Mouse (Mus musculus) forebrain, embryonic 16.5 days (tissue): ENCODE measurements around the gene Padi3. TPM values are rescaled to one million over a fixed set of nuclear protein-coding genes. Genes with fewer than 3 reads are reported as not detected.

Experiments used
- ATAC-seq: fragments of 200-750 bp; cut with Nextera tagmentation; 2 replicates; pipeline ENCODE4 v1.8.0; 2017; ENCODE audit warnings: mild to moderate bottlenecking, moderate library complexity
- H3K27ac ChIP-seq: fragments of 300-500 bp; sonication (generic); 2 replicates; pipeline ENCODE4 v1.5.1; 2014; ENCODE audit warnings: low read length, control low read depth
- H3K27me3 ChIP-seq: fragments of 300-500 bp; sonication (generic); replicated peaks from 2 replicates; pipeline ENCODE4 v1.6.1; 2014; ENCODE audit warnings: low read length; ENCODE audit not compliant: control insufficient read depth, insufficient read depth
- H3K36me3 ChIP-seq: fragments of 300-500 bp; sonication (generic); 2 replicates; pipeline ENCODE4 v1.6.1; 2014; ENCODE audit not compliant: control insufficient read depth, insufficient read depth
- H3K4me1 ChIP-seq: fragments of 300-500 bp; sonication (generic); replicated peaks from 2 replicates; pipeline ENCODE4 v1.6.1; 2014; ENCODE audit warnings: low read length; ENCODE audit not compliant: control insufficient read depth, insufficient read depth
- H3K4me2 ChIP-seq: fragments of 300-500 bp; sonication (generic); 2 replicates; pipeline ENCODE4 v1.6.1; 2014; ENCODE audit warnings: mild to moderate bottlenecking, low read length, control low read depth
- H3K4me3 ChIP-seq: fragments of 300-500 bp; sonication (generic); replicated peaks from 2 replicates; pipeline ENCODE4 v1.5.1; 2014; ENCODE audit warnings: mild to moderate bottlenecking, low read length, control low read depth
- H3K9ac ChIP-seq: fragments of 300-500 bp; sonication (generic); replicated peaks from 2 replicates; pipeline ENCODE4 v1.6.1; 2014; ENCODE audit warnings: low read depth, low read length, control low read depth
- H3K9me3 ChIP-seq: fragments of 300-500 bp; sonication (generic); 2 replicates; pipeline ENCODE4 v1.6.1; 2016; ENCODE audit warnings: low read length; ENCODE audit not compliant: control insufficient read depth
- WGBS: fragments of 180-500 bp; shearing (Covaris S2); extraction: QIAGEN DNeasy Blood & Tissue Kit; methylation state at CpG from one replicate; pipeline ENCODE4 v1.1.7; 2014; 5-methylcytosine and 5-hydroxymethylcytosine counted together
- polyA plus RNA-seq: library from polyadenylated mRNA; unstranded; fragments of >200 nt; fragmentation: Nextera tagmentation; extraction: Ambion mirVana; gene quantifications from 2 replicates; pipeline ENCODE4 v1.2.1, GENCODE M21; 2015

The Padi3 gene
- polyA plus RNA-seq, 1 experiment from 2014 or later, result not detected

DNA sequence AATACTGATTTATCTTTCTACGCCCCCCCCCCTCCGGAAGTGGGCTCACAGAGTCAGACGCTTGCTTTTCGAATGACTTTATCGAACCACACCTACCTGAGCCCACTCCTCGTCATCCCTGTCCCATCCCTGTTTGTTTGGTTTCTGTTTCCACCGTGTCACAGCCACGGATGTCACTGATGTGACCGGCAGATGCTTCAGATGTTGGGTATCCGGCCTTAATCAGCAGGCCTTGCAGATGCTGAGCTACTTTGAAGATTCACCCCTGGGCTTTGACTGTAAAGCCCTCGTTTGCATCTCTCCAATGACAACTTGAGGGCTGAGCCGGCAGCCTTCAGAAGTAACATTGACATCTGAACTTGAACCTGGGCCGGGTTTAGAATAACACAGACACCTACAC lies 33.8 kb downstream of the Padi3 start:
- no peaks in the 10 kb centered on the region for H3K4me1 ChIP-seq
- no peak overlapping the region for H3K4me3 ChIP-seq
- H3K36me3 ChIP-seq, result no peaks in the 10 kb centered on the region
- 81% methylated on average over 13 of the region's 13 CpGs for WGBS
- H3K9ac ChIP-seq, result no peak overlapping the region
- no peak for ATAC-seq
- H3K9me3 ChIP-seq, result no peaks in the 10 kb centered on the region
- no peak overlapping the region for H3K4me2 ChIP-seq
- H3K27me3 ChIP-seq, result no peaks in the 10 kb centered on the region
- H3K27ac ChIP-seq, result no peak overlapping the region

- Histone ChIP-seq H3K27me3 (no peaks in the 10 kb centered on the region), H3K9ac (no peak overlapping the region), H3K4me3 (no peak overlapping the region), H3K9me3 (no peaks in the 10 kb centered on the region), H3K36me3 (no peaks in the 10 kb centered on the region), H3K4me1 (no peaks in the 10 kb centered on the region), H3K4me2 (no peak overlapping the region), H3K27ac (no peak overlapping the region)
- ATAC-seq, result no peak
- WGBS, result 85% methylated on average over 10 of the region's 10 CpGs
Measured at GRCm38 (mm10) chr4:140775876-140776275, 34.6 kb downstream of the Padi3 start.

- Histone ChIP-seq H3K27me3 (no peaks in the 10 kb centered on the region), H3K4me1 (0 out of 2 replicates have a peak, but pooled peaks cover 3% of the 10 kb centered on the region), H3K4me2 (no peak overlapping the region), H3K4me3 (no peak overlapping the region), H3K36me3 (no peaks in the 10 kb centered on the region), H3K9ac (no peak overlapping the region), H3K9me3 (no peaks in the 10 kb centered on the region), H3K27ac (no peak overlapping the region)
- no peak for ATAC-seq
- WGBS, result 88% methylated on average over 9 of the region's 9 CpGs
Measured at GRCm38 (mm10) chr4:140774893-140775292, 35.6 kb downstream of the Padi3 start.

DNA sequence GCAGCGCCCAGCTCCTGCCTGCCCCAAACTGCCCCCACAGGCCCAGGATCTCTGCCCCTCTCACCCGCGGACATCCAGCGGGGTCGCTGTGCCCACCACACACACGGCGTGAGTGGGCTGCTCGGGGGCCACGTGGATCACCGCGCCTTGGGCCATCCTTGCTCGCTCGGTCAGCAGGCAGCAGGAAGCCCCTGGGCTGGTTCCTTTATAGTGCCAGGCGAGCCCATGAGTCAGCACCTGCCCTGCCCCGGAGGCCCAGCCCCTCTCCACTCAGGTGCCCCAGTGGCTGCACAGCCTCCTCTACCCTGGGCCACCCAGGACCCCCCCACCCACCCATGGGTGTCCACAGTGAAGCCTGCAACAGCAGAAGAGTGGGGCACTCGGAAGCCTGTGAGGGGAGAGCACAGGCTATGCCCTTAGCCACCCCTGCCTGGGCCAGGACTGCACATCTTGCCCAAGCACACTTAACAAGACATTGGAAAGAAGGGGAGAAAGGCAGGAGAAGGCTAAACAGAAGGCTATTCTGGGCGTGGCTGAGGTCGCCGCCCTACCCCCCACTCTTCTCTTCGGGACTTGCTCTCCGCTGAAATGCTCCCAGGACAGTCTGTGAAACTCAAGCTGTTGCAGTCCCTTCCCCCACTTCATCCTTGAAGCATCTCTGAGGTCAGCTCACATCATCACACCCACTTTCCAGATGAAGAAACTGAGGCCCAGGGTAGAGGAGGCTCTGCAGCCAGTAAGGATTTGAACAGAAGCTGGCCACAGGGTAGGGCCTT lies 36.2 kb downstream of the Padi3 start, which contains the start of gene Padi4:
Gene Padi4, minus strand, starts transcription at position 212 of the 776 bp plus-strand sequence.
- H3K4me1 ChIP-seq, result 0 out of 2 replicates have a peak, but pooled peaks cover 3% of the 10 kb centered on the region
- no peak within 1 kb of the TSS for H3K9ac ChIP-seq
- ATAC-seq, result no peak
- no peak within 1 kb of the TSS for H3K27ac ChIP-seq
- 91% methylated on average over 21 of the region's 21 CpGs for WGBS
- no peak within 1 kb of the TSS for H3K4me2 ChIP-seq
- H3K4me3 ChIP-seq, result no peak within 1 kb of the TSS
- no peaks in the 10 kb centered on the region for H3K9me3 ChIP-seq
- H3K36me3 ChIP-seq, result no peaks in the 10 kb centered on the region
- H3K27me3 ChIP-seq, result no peaks in the 10 kb centered on the region

- Histone ChIP-seq H3K4me2 (no peak overlapping the region), H3K4me3 (no peak overlapping the region), H3K27ac (no peak overlapping the region), H3K27me3 (no peaks in the 10 kb centered on the region), H3K4me1 (0 out of 2 replicates have a peak, but pooled peaks cover 3% of the 10 kb centered on the region), H3K9ac (no peak overlapping the region), H3K9me3 (no peaks in the 10 kb centered on the region), H3K36me3 (no peaks in the 10 kb centered on the region)
- WGBS, result 56% methylated on average over 4 of the region's 4 CpGs
- ATAC-seq, result no peak
Measured at GRCm38 (mm10) chr4:140771091-140771490, 39.4 kb downstream of the Padi3 start.

GRCm38 (mm10) chr4:140770433-140770832 lies 40.0 kb downstream of the Padi3 start:
- no peaks in the 10 kb centered on the region for H3K9me3 ChIP-seq
- peak overlapping the region; percentile 34 for H3K4me2 ChIP-seq
- peak overlapping the region; percentile 8; the same call in 1 of the 2 replicates for H3K4me3 ChIP-seq
- 8% methylated on average over 13 of the region's 13 CpGs for WGBS
- no peaks in the 10 kb centered on the region for H3K27me3 ChIP-seq
- no peak overlapping the region for H3K9ac ChIP-seq
- no peak for ATAC-seq
- H3K36me3 ChIP-seq, result no peaks in the 10 kb centered on the region
- H3K27ac ChIP-seq, result no peak overlapping the region
- H3K4me1 ChIP-seq, result 0 out of 2 replicates have a peak, but pooled peaks cover 3% of the 10 kb centered on the region

- no peaks in the 10 kb centered on the region for H3K36me3 ChIP-seq
- H3K4me2 ChIP-seq, result no peak overlapping the region
- no peak for ATAC-seq
- H3K4me3 ChIP-seq, result no peak overlapping the region
- H3K27ac ChIP-seq, result no peak overlapping the region
- H3K4me1 ChIP-seq, result 0 out of 2 replicates have a peak, but pooled peaks cover 3% of the 10 kb centered on the region
- no peaks in the 10 kb centered on the region for H3K27me3 ChIP-seq
- H3K9ac ChIP-seq, result no peak overlapping the region
- H3K9me3 ChIP-seq, result no peaks in the 10 kb centered on the region
- 87% methylated on average over 5 of the region's 5 CpGs for WGBS
Measured at GRCm38 (mm10) chr4:140768973-140769372, 41.5 kb downstream of the Padi3 start.

- Histone ChIP-seq H3K9me3 (no peaks in the 10 kb centered on the region), H3K9ac (no peak overlapping the region), H3K27me3 (no peaks in the 10 kb centered on the region), H3K4me1 (0 out of 2 replicates have a peak, but pooled peaks cover 3% of the 10 kb centered on the region), H3K4me3 (no peak overlapping the region), H3K4me2 (no peak overlapping the region), H3K27ac (no peak overlapping the region), H3K36me3 (no peaks in the 10 kb centered on the region)
- WGBS, result 84% methylated on average over 3 of the region's 3 CpGs
- no peak for ATAC-seq
Measured at GRCm38 (mm10) chr4:140765936-140766335, 44.5 kb downstream of the Padi3 start.

DNA sequence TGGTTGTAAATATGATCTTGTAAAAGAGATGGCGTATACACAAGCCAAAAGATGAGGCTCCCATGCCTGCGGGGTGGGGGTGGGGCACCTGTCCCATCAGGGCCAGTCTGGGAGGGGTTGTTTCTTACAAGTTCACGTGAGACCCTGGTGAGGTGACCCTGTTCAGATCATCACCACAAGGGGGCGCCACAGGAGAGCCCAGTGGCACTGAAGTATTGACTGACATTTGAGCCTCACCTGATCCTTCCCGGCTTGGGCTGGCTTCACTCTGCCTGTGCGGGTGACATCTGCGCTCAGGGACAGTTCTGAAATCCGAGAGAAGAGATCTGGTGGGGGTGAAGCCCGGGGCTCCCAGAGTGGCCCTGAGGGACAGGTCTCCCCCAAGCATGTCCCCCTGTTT lies 47.3 kb downstream of the Padi3 start:
- no peak for ATAC-seq
- Histone ChIP-seq H3K36me3 (no peaks in the 10 kb centered on the region), H3K4me3 (no peak overlapping the region), H3K4me1 (no peaks in the 10 kb centered on the region; the same call in 1 of the 2 replicates), H3K27me3 (no peaks in the 10 kb centered on the region), H3K9me3 (no peaks in the 10 kb centered on the region), H3K4me2 (no peak overlapping the region), H3K9ac (no peak overlapping the region), H3K27ac (no peak overlapping the region)
- 15% methylated on average over 9 of the region's 9 CpGs for WGBS
